Mouse (Mus musculus): ENCODE data around the gene Ica1. TPM values are rescaled to one million over a fixed set of nuclear protein-coding genes. Genes with fewer than 3 reads are reported as not detected.

The Ica1 gene
- 8.3 and 13.6 TPM in 2 replicates for total RNA-seq (2014; fragmentation: Nextera tagmentation)
- total RNA-seq (2017): 2.9 and 3.5 TPM in 2 replicates
- polyA plus RNA-seq (2012): 3.0 and 3.4 TPM in 2 replicates

DNA sequence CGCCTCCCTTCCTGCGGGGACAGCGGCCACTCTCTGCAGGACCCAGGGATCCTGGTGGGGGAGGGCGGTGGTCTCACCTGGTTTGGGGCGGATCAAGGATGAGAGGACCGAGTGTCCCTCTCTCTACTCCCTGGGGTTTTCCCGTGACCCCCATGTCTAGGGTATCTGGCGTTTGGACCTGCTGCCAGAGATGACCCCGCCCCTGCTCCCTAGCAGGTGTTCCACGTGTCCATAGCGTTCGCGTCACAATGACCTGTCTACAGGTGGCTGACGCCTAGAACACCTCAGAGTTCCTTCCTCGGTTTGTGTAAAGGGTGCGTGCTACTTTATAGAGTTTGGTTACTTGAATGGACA, at the start of gene Ica1:
Gene Ica1 (minus strand): TSS at position 193 of the 354 bp plus-strand sequence.
- Histone ChIP-seq H3K27me3 (ENCODE audit: insufficient read depth, low read length) (peaks cover 13% of the 10 kb centered on the region; the same call in 1 of the 2 replicates), H3K4me3 (ENCODE audit: low read depth, low read length) (peak within 1 kb of the TSS; percentile 54), H3K9me3 (replicated peaks) (peaks cover 10% of the 10 kb centered on the region), H3K4me1 (ENCODE audit: insufficient read depth, low read depth, low read length) (peaks cover 13% of the 10 kb centered on the region), H3K36me3 (replicated peaks) (no peaks in the 10 kb centered on the region)
- no peak for DNase-seq (ENCODE audit: low spot score)
- no peak for ATAC-seq (ENCODE audit: extremely low read depth, insufficient number of reproducible peaks, low FRiP score, poor library complexity, severe bottlenecking)
- TF ChIP-seq GATA2 (IDR thresholded peaks at IDR 0.05; ENCODE audit: borderline replicate concordance, low read depth, low read length): no peak
- TF ChIP-seq GATA1 (IDR thresholded peaks at IDR 0.05; ENCODE audit: borderline replicate concordance, low read length): no peak
- no peak for TF ChIP-seq CTCF (IDR thresholded peaks at IDR 0.05; ENCODE audit: low read depth, low read length)
- no peak for TF ChIP-seq POLR2AphosphoS5 (IDR thresholded peaks at IDR 0.05; ENCODE audit: insufficient replicate concordance, low read depth, low read length)
- TF ChIP-seq TAL1 (conservative IDR thresholded peaks at IDR 0.05; ENCODE audit: low read depth, low read length): no peak

DNA sequence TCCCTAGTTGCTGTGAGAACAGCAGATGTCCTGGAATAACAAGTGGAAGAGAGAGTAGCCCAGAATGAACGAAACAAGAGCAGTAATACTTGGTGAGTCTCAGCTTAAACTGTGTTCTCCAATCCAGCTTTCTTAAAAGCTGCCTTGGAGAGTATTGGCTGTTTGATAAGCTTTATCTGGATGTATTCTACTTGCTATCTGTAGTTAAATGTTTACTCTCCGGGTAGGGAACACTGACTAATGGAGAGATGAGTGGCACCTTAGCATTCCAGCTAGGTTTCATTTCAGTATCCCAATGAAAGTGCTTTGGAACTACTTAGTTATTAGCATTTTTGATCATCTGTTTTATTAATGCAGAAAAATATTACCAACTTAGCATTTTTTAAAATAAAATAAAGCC, 41.6 kb upstream of the Ica1 start:
- Histone ChIP-seq H3K27me3 (ENCODE audit: insufficient read depth, low read length) (no peaks in the 10 kb centered on the region), H3K36me3 (replicated peaks) (no peaks in the 10 kb centered on the region), H3K4me1 (ENCODE audit: insufficient read depth, low read depth, low read length) (peaks cover 4% of the 10 kb centered on the region; the same call in 1 of the 2 replicates), H3K9me3 (replicated peaks) (no peaks in the 10 kb centered on the region), H3K4me3 (ENCODE audit: low read depth, low read length) (no peak overlapping the region)
- no peak for DNase-seq (ENCODE audit: low spot score)
- TF ChIP-seq GATA1 (IDR thresholded peaks at IDR 0.05; ENCODE audit: borderline replicate concordance, low read length): no peak
- TF ChIP-seq POLR2AphosphoS5 (IDR thresholded peaks at IDR 0.05; ENCODE audit: insufficient replicate concordance, low read depth, low read length): no peak
- TF ChIP-seq TAL1 (conservative IDR thresholded peaks at IDR 0.05; ENCODE audit: low read depth, low read length): no peak
- TF ChIP-seq GATA2 (IDR thresholded peaks at IDR 0.05; ENCODE audit: borderline replicate concordance, low read depth, low read length): no peak
- no peak for TF ChIP-seq CTCF (IDR thresholded peaks at IDR 0.05; ENCODE audit: low read depth, low read length)
- no peak for ATAC-seq (ENCODE audit: extremely low read depth, insufficient number of reproducible peaks, low FRiP score, poor library complexity, severe bottlenecking)

DNA sequence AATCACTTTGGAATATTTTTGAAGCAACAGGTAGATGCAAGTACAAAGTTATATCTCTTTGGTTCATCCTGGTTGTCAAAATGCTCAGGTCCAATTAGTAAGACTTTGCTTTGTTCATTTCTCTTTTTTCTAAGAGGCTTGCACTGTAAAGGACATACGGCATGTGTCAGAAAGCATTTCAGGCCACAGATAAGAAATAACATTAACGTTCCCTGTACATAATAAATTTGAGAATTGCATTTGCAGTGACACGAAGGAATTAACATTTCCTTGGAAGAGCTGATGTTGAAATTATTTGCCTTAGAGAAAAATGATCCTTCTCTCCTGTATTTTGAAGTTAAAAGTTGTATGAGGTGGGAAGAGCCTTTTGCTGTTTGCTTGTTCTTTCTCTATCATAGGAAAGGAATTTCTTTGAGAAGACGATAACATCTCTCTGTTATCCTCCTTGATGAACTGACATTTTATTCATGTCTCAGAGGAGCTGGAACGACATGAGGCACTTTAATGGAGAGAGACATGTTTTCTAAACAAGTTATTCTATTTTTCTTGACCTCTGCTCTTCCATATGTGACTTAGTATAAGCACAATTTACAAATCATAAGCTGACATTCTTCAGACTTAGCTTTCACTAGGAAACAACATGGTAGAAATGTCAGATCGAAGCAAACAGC, 36.2 kb upstream of the Ica1 start:
- Histone ChIP-seq H3K4me1 (ENCODE audit: insufficient read depth, low read depth, low read length) (no peaks in the 10 kb centered on the region; the same call in 1 of the 2 replicates), H3K27me3 (ENCODE audit: insufficient read depth, low read length) (no peaks in the 10 kb centered on the region), H3K36me3 (replicated peaks) (no peaks in the 10 kb centered on the region), H3K9me3 (replicated peaks) (no peaks in the 10 kb centered on the region), H3K4me3 (ENCODE audit: low read depth, low read length) (no peak overlapping the region)
- TF ChIP-seq POLR2AphosphoS5 (IDR thresholded peaks at IDR 0.05; ENCODE audit: insufficient replicate concordance, low read depth, low read length) (no peak), GATA1 (IDR thresholded peaks at IDR 0.05; ENCODE audit: borderline replicate concordance, low read length) (no peak), GATA2 (IDR thresholded peaks at IDR 0.05; ENCODE audit: borderline replicate concordance, low read depth, low read length) (no peak), TAL1 (conservative IDR thresholded peaks at IDR 0.05; ENCODE audit: low read depth, low read length) (no peak), CTCF (IDR thresholded peaks at IDR 0.05; ENCODE audit: low read depth, low read length) (no peak)
- ATAC-seq (ENCODE audit: extremely low read depth, insufficient number of reproducible peaks, low FRiP score, poor library complexity, severe bottlenecking) (no peak), DNase-seq (ENCODE audit: low spot score) (no peak)

DNA sequence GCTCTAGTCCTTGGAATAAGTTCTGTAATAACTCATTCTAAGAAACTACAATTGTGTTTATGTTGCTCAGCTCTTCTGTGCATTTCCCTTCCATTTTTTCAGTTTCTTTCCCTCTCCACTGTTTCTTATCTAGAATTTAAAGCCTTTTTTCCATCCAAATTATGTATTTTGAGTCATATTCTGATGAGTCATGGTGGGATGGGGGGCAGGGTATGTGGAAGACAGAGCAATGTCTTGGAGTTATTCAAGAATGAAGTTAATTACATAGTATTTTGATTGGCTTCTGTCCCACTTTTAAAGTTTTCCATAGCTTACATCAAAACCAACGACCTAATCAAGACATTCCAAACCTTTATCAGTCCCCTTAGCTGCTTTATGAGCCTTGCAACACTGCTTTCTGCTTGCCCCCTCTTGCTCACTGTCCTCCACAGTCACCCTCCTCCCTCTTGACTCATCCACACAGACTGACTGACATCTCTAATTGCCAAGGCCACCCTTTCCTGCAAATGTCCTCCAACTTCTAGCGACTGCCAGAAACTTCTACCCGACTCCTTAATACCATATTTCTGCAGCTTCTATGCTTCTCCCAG, 24.4 kb upstream of the Ica1 start:
- DNase-seq (ENCODE audit: low spot score): no peak
- Histone ChIP-seq H3K4me3 (ENCODE audit: low read depth, low read length) (no peak overlapping the region), H3K27me3 (ENCODE audit: insufficient read depth, low read length) (no peaks in the 10 kb centered on the region; the same call in 1 of the 2 replicates), H3K36me3 (replicated peaks) (no peaks in the 10 kb centered on the region), H3K4me1 (ENCODE audit: insufficient read depth, low read depth, low read length) (no peaks in the 10 kb centered on the region), H3K9me3 (replicated peaks) (no peaks in the 10 kb centered on the region)
- no peak for TF ChIP-seq GATA2 (IDR thresholded peaks at IDR 0.05; ENCODE audit: borderline replicate concordance, low read depth, low read length)
- TF ChIP-seq CTCF (IDR thresholded peaks at IDR 0.05; ENCODE audit: low read depth, low read length): no peak
- TF ChIP-seq GATA1 (IDR thresholded peaks at IDR 0.05; ENCODE audit: borderline replicate concordance, low read length): no peak
- no peak for TF ChIP-seq TAL1 (conservative IDR thresholded peaks at IDR 0.05; ENCODE audit: low read depth, low read length)
- no peak for TF ChIP-seq POLR2AphosphoS5 (IDR thresholded peaks at IDR 0.05; ENCODE audit: insufficient replicate concordance, low read depth, low read length)
- ATAC-seq (ENCODE audit: extremely low read depth, insufficient number of reproducible peaks, low FRiP score, poor library complexity, severe bottlenecking): no peak

DNA sequence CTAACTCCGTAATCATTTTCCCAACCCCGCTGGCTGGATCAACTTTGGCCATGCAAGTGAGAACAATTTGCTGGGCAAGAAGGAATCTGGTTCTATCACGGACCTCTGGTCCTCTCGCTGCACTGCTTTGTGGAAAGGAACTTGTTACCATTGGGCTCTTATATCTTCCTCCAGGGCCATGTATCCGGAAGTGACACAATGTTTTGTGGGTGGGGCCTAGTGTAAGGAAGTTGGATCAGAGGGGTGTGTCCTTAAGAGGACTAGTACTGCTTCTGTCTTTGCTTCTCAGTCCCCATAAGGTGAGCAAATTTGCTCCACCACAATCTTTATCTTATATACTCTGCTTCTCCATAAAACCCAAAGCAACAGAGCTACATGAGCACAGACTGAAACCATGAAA, 14.1 kb upstream of the Ica1 start:
- Histone ChIP-seq H3K27me3 (ENCODE audit: insufficient read depth, low read length) (no peaks in the 10 kb centered on the region), H3K4me3 (ENCODE audit: low read depth, low read length) (no peak overlapping the region), H3K9me3 (replicated peaks) (no peaks in the 10 kb centered on the region), H3K36me3 (replicated peaks) (no peaks in the 10 kb centered on the region), H3K4me1 (ENCODE audit: insufficient read depth, low read depth, low read length) (no peaks in the 10 kb centered on the region)
- no peak for ATAC-seq (ENCODE audit: extremely low read depth, insufficient number of reproducible peaks, low FRiP score, poor library complexity, severe bottlenecking)
- no peak for TF ChIP-seq TAL1 (conservative IDR thresholded peaks at IDR 0.05; ENCODE audit: low read depth, low read length)
- no peak for TF ChIP-seq GATA2 (IDR thresholded peaks at IDR 0.05; ENCODE audit: borderline replicate concordance, low read depth, low read length)
- TF ChIP-seq GATA1 (IDR thresholded peaks at IDR 0.05; ENCODE audit: borderline replicate concordance, low read length): no peak
- TF ChIP-seq POLR2AphosphoS5 (IDR thresholded peaks at IDR 0.05; ENCODE audit: insufficient replicate concordance, low read depth, low read length): no peak
- no peak for TF ChIP-seq CTCF (IDR thresholded peaks at IDR 0.05; ENCODE audit: low read depth, low read length)
- DNase-seq (ENCODE audit: low spot score): no peak

DNA sequence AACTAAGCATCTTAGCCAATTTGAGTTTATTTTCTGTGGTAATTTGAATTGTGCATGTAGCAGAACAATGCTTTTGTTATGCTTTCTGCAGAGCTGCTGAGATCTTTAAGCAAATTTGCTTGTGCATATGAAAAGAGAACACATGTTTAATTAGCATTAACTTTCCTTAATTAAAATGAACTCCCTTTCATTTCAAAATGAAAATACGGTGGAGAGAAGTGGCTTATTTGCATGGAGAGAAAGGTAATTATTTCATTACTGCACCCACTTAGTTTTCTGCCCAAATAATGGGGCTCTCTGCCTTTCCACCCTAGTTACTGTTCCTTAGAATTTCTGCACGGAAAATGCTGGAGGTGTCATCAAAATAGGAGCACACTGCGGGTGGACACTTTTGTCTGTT, 13.5 kb upstream of the Ica1 start:
- Histone ChIP-seq H3K4me3 (ENCODE audit: low read depth, low read length) (no peak overlapping the region), H3K36me3 (replicated peaks) (no peaks in the 10 kb centered on the region), H3K4me1 (ENCODE audit: insufficient read depth, low read depth, low read length) (no peaks in the 10 kb centered on the region), H3K9me3 (replicated peaks) (no peaks in the 10 kb centered on the region), H3K27me3 (ENCODE audit: insufficient read depth, low read length) (no peaks in the 10 kb centered on the region)
- ATAC-seq (ENCODE audit: extremely low read depth, insufficient number of reproducible peaks, low FRiP score, poor library complexity, severe bottlenecking) (no peak), DNase-seq (ENCODE audit: low spot score) (no peak)
- no peak for TF ChIP-seq GATA1 (IDR thresholded peaks at IDR 0.05; ENCODE audit: borderline replicate concordance, low read length)
- no peak for TF ChIP-seq CTCF (IDR thresholded peaks at IDR 0.05; ENCODE audit: low read depth, low read length)
- TF ChIP-seq TAL1 (conservative IDR thresholded peaks at IDR 0.05; ENCODE audit: low read depth, low read length): no peak
- no peak for TF ChIP-seq POLR2AphosphoS5 (IDR thresholded peaks at IDR 0.05; ENCODE audit: insufficient replicate concordance, low read depth, low read length)
- TF ChIP-seq GATA2 (IDR thresholded peaks at IDR 0.05; ENCODE audit: borderline replicate concordance, low read depth, low read length): no peak

Measured in G1E (cell line).